Mouse (Mus musculus) liver, embryonic 14.5 days (tissue): ENCODE data around the gene Ccdc71.

Source experiments
- CTCF ChIP-seq: IDR thresholded peaks from 2 replicates; pipeline ENCODE4 v1.5.1; 2016; ENCODE audit warnings: antibody characterized with exemption, low read depth, control low read depth
- EP300 ChIP-seq: IDR thresholded peaks from 2 replicates; pipeline ENCODE4 v1.6.1; 2016; ENCODE audit warnings: antibody characterized with exemption, low read depth

DNA sequence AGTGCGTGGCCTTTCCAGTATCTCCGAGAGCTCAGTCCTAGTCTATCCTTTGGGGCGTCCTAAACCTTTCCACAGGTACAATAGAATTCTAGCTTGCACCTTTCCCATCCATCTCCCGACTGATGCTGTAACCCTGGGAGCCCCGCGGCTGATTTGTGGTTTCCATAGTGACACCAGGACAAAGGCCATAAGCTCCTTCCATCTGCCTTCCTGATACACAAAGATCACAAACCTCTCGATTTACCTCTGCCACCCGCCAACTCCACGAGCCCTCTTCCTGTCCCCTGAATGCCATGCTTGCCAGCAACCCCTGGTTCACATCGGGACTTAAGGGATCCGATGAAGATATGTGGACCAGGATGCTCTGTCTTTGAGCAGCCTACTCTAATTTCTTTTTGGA, 18.9 kb downstream of the Ccdc71 start:
- TF ChIP-seq CTCF (no peak), EP300 (no peak)
